ENCODE assay signal across 8 mouse cellular contexts in genomic region chr16:18591047-18592018, GRCm38 (mm10). TPM values are rescaled to one million over a fixed set of nuclear protein-coding genes. Genes with fewer than 3 reads are reported as not detected.
DNase-seq lines count a peak whose midpoint lies in the region; ATAC-seq lines count a peak whose summit lies in the region.

No protein-coding gene starts in this region.

- 2% methylated on average over 59 of the region's 59 CpGs for WGBS in midbrain, embryonic 11.5 days

- H3K4me3 ChIP-seq in midbrain, embryonic 11.5 days (ENCODE audit: low read depth, low read length), result peak overlapping the region; percentile 15

- H3K9ac ChIP-seq in midbrain, embryonic 11.5 days (ENCODE audit: low read length), result no peak overlapping the region

- H3K27me3 ChIP-seq in midbrain, embryonic 11.5 days (ENCODE audit: control insufficient read depth, insufficient read depth, low read length), result peaks cover 75% of the 10 kb centered on the region

- H3K36me3 ChIP-seq in midbrain, embryonic 11.5 days (ENCODE audit: control insufficient read depth, insufficient read depth, low read length), result no peaks in the 10 kb centered on the region

- H3K4me1 ChIP-seq in midbrain, embryonic 11.5 days (ENCODE audit: control insufficient read depth, insufficient read depth, low read length), result peaks cover 21% of the 10 kb centered on the region

- H3K4me2 ChIP-seq in midbrain, embryonic 11.5 days, result peak overlapping the region; percentile 29

- no peaks in the 10 kb centered on the region for H3K9me3 ChIP-seq in midbrain, embryonic 11.5 days (ENCODE audit: control insufficient read depth, low read length)

- H3K27ac ChIP-seq in midbrain, embryonic 11.5 days (ENCODE audit: low read depth, low read length), result no peak overlapping the region

- DNase-seq in embryo, embryonic 10 days (ENCODE audit: low spot score), result peak; percentile 70
- no peak for DNase-seq in embryo, embryonic 10.5 days (ENCODE audit: low spot score)
- DNase-seq in R1 (ENCODE audit: low read depth, low spot score), result peak; percentile 59
- DNase-seq in midbrain, embryonic 11.5 days (ENCODE audit: low spot score, missing footprints), result peak; percentile 94
- DNase-seq in thymus, postnatal 14 days, result peak; percentile 68
- no peak for DNase-seq in ovary, postnatal 14 days (ENCODE audit: low spot score)
- DNase-seq in spleen, postnatal 14 days (ENCODE audit: low spot score in 2 of 2), result no peak

- ATAC-seq in hematopoietic stem cell, adult 5-6 weeks (replicated peaks in 1 of 2; ENCODE audit: insufficient read depth in 1 of 2, low FRiP score in 2 of 2, low TSS enrichment in 1 of 2, low read depth in 1 of 2, poor library complexity in 2 of 2, severe bottlenecking in 2 of 2), result peak; percentile 13 to 46; a peak in 2 of 4 replicates
- peak; percentile 38; the same call in 1 of the 2 replicates for ATAC-seq in midbrain, embryonic 11.5 days (ENCODE audit: low FRiP score)

RNA-seq across cellular contexts. Expression of gene Tbx1, which starts 0.9 kb away (rescaled TPM):
- not detected in 2 replicates for total RNA-seq in hematopoietic stem cell, adult 5-6 weeks (2017)
- polyA plus RNA-seq in midbrain, embryonic 11.5 days (2014; fragmentation: Nextera tagmentation; extraction: Ambion mirVana), result 0.63 and 0.87 TPM in 2 replicates

RNA-seq across cellular contexts. Expression of gene Gp1bb, which starts 30.9 kb away (rescaled TPM):
- total RNA-seq in hematopoietic stem cell, adult 5-6 weeks (2017), result 0.38 and 2.9 TPM in 2 replicates
- polyA plus RNA-seq in midbrain, embryonic 11.5 days (2014; fragmentation: Nextera tagmentation; extraction: Ambion mirVana), result 6.4 and 6.5 TPM in 2 replicates

RNA-seq across cellular contexts. Expression of gene Gm49601, which starts 34.9 kb away (rescaled TPM):
- 2.1 TPM in 1 of 2 replicates, not detected in the other for total RNA-seq in hematopoietic stem cell, adult 5-6 weeks (2017)
- 1.7 and 3.3 TPM in 2 replicates for polyA plus RNA-seq in midbrain, embryonic 11.5 days (2014; fragmentation: Nextera tagmentation; extraction: Ambion mirVana)

RNA-seq across cellular contexts. Expression of gene Sept5, which starts 38.4 kb away (rescaled TPM):
- total RNA-seq in hematopoietic stem cell, adult 5-6 weeks (2017), result 1.8 and 7.6 TPM in 2 replicates
- 40.7 and 52.0 TPM in 2 replicates for polyA plus RNA-seq in midbrain, embryonic 11.5 days (2014; fragmentation: Nextera tagmentation; extraction: Ambion mirVana)

Comparison
In these comparisons a context has a peak if more than half of its experiments do, and no peak if none do; other contexts are left out.
1. DNase-seq: peak in embryo, embryonic 10 days (single experiment), R1 (single experiment), midbrain, embryonic 11.5 days (single experiment) and thymus, postnatal 14 days (single experiment); none in embryo, embryonic 10.5 days (single experiment), ovary, postnatal 14 days (single experiment) and spleen, postnatal 14 days (0 of 2).